Mouse (Mus musculus) embryonic facial prominence, embryonic 12.5 days (tissue): Measurements from ENCODE around the gene Kcnab2. TPM values are rescaled to one million over a fixed set of nuclear protein-coding genes. Genes with fewer than 3 reads are reported as not detected.

Source experiments
- ATAC-seq: fragments of 200-750 bp; cut with Nextera tagmentation; 2 replicates; pipeline ENCODE4 v1.8.0; 2017; ENCODE audit not compliant: insufficient number of reproducible peaks, insufficient read depth, low FRiP score, low TSS enrichment
- H3K27ac ChIP-seq: fragments of 300-500 bp; sonication (generic); 2 replicates; pipeline ENCODE4 v1.5.1; 2016; ENCODE audit warnings: mild to moderate bottlenecking
- H3K27me3 ChIP-seq: fragments of 300-500 bp; sonication (generic); 2 replicates; pipeline ENCODE4 v1.6.1; 2016; ENCODE audit warnings: mild to moderate bottlenecking, moderate library complexity
- H3K36me3 ChIP-seq: fragments of 300-500 bp; sonication (generic); 2 replicates; pipeline ENCODE4 v1.6.1; 2016; ENCODE audit warnings: mild to moderate bottlenecking
- H3K4me1 ChIP-seq: fragments of 300-500 bp; sonication (generic); 2 replicates; pipeline ENCODE4 v1.6.1; 2016
- H3K4me2 ChIP-seq: fragments of 300-500 bp; sonication (generic); replicated peaks from 2 replicates; pipeline ENCODE4 v1.6.1; 2016; ENCODE audit warnings: mild to moderate bottlenecking, moderate library complexity
- H3K4me3 ChIP-seq: fragments of 300-500 bp; sonication (generic); 2 replicates; pipeline ENCODE4 v1.5.1; 2016; ENCODE audit warnings: mild to moderate bottlenecking
- H3K9ac ChIP-seq: fragments of 300-500 bp; sonication (generic); 2 replicates; pipeline ENCODE4 v1.6.1; 2016; ENCODE audit warnings: mild to moderate bottlenecking, moderate library complexity
- H3K9me3 ChIP-seq: fragments of 300-500 bp; sonication (generic); 2 replicates; pipeline ENCODE4 v1.6.1; 2016; ENCODE audit warnings: mild to moderate bottlenecking, moderate library complexity
- WGBS: fragments of 180-500 bp; shearing (Covaris S2); methylation state at CpG from one replicate; pipeline ENCODE4 v1.1.7; 2016; 5-methylcytosine and 5-hydroxymethylcytosine counted together
- polyA plus RNA-seq: library from polyadenylated mRNA; unstranded; fragments of >200 nt; fragmentation: Nextera tagmentation; extraction: Ambion mirVana; gene quantifications from 2 replicates; pipeline ENCODE4 v1.2.1, GENCODE M21; 2016

Kcnab2 gene
- polyA plus RNA-seq, 1 experiment from 2014 or later: 12.4 TPM

- no peaks in the 10 kb centered on the region for H3K36me3 ChIP-seq
- no peaks in the 10 kb centered on the region for H3K27me3 ChIP-seq
- H3K4me2 ChIP-seq: no peak overlapping the region
- no peak for ATAC-seq
- H3K4me3 ChIP-seq: no peak overlapping the region
- no peak overlapping the region for H3K27ac ChIP-seq
- 88% methylated on average over 17 of the region's 17 CpGs for WGBS
- no peaks in the 10 kb centered on the region for H3K9me3 ChIP-seq
- H3K4me1 ChIP-seq: no peaks in the 10 kb centered on the region
- H3K9ac ChIP-seq: no peak overlapping the region
Observed at GRCm38 (mm10) chr4:152382528-152383252, 95.0 kb downstream of the Kcnab2 start.

GRCm38 (mm10) chr4:152365228-152365627, 112.4 kb downstream of the Kcnab2 start:
- Histone ChIP-seq H3K9ac (no peak overlapping the region), H3K9me3 (no peaks in the 10 kb centered on the region), H3K4me1 (peaks cover 3% of the 10 kb centered on the region; the same call in 1 of the 2 replicates), H3K27ac (no peak overlapping the region), H3K36me3 (no peaks in the 10 kb centered on the region), H3K4me3 (no peak overlapping the region), H3K4me2 (no peak overlapping the region), H3K27me3 (peaks cover 18% of the 10 kb centered on the region)
- WGBS: 68% methylated on average over 7 of the region's 7 CpGs
- ATAC-seq: no peak

- H3K27ac ChIP-seq: no peak overlapping the region
- 74% methylated on average over 9 of the region's 9 CpGs for WGBS
- ATAC-seq: no peak
- H3K4me3 ChIP-seq: no peak overlapping the region
- peaks cover 3% of the 10 kb centered on the region; the same call in 1 of the 2 replicates for H3K4me1 ChIP-seq
- no peak overlapping the region for H3K4me2 ChIP-seq
- H3K9ac ChIP-seq: no peak overlapping the region
- H3K9me3 ChIP-seq: no peaks in the 10 kb centered on the region
- H3K36me3 ChIP-seq: no peaks in the 10 kb centered on the region
- H3K27me3 ChIP-seq: peaks cover 38% of the 10 kb centered on the region
Observed at GRCm38 (mm10) chr4:152362180-152362579, 115.5 kb downstream of the Kcnab2 start.

GRCm38 (mm10) chr4:152360855-152361254, 116.8 kb downstream of the Kcnab2 start:
- Histone ChIP-seq H3K27me3 (peaks cover 38% of the 10 kb centered on the region), H3K4me2 (peak overlapping the region; percentile 37), H3K4me1 (peaks cover 3% of the 10 kb centered on the region; the same call in 1 of the 2 replicates), H3K9ac (no peak overlapping the region), H3K27ac (no peak overlapping the region), H3K36me3 (no peaks in the 10 kb centered on the region), H3K4me3 (no peak overlapping the region), H3K9me3 (no peaks in the 10 kb centered on the region)
- under 1% methylated on average over 24 of the region's 24 CpGs for WGBS
- 0 out of 2 replicates have a peak, but pooled peaks have one; percentile 37 for ATAC-seq

GRCm38 (mm10) chr4:152359700-152360099, 118.0 kb downstream of the Kcnab2 start:
- Histone ChIP-seq H3K9ac (no peak overlapping the region), H3K9me3 (no peaks in the 10 kb centered on the region), H3K27ac (no peak overlapping the region), H3K27me3 (peaks cover 38% of the 10 kb centered on the region), H3K4me2 (no peak overlapping the region), H3K4me3 (no peak overlapping the region), H3K36me3 (no peaks in the 10 kb centered on the region), H3K4me1 (peaks cover 3% of the 10 kb centered on the region; the same call in 1 of the 2 replicates)
- ATAC-seq: no peak
- WGBS: 9% methylated on average over 11 of the region's 11 CpGs

GRCm38 (mm10) chr4:152355672-152356071, 122.0 kb downstream of the Kcnab2 start:
- Histone ChIP-seq H3K9ac (no peak overlapping the region), H3K4me3 (no peak overlapping the region), H3K4me1 (no peaks in the 10 kb centered on the region), H3K27ac (no peak overlapping the region), H3K9me3 (no peaks in the 10 kb centered on the region), H3K36me3 (no peaks in the 10 kb centered on the region), H3K4me2 (no peak overlapping the region), H3K27me3 (peaks cover 45% of the 10 kb centered on the region)
- ATAC-seq: no peak
- WGBS: 77% methylated on average over 7 of the region's 7 CpGs

GRCm38 (mm10) chr4:152353886-152354637, 123.6 kb downstream of the Kcnab2 start:
- Histone ChIP-seq H3K9me3 (no peaks in the 10 kb centered on the region), H3K4me1 (peaks cover 4% of the 10 kb centered on the region), H3K27ac (no peak overlapping the region), H3K36me3 (no peaks in the 10 kb centered on the region), H3K4me3 (no peak overlapping the region), H3K9ac (no peak overlapping the region), H3K4me2 (no peak overlapping the region), H3K27me3 (peaks cover 43% of the 10 kb centered on the region)
- WGBS: 82% methylated on average over 14 of the region's 14 CpGs
- ATAC-seq: no peak

- peaks cover 51% of the 10 kb centered on the region for H3K27me3 ChIP-seq
- no peak; the same call in 1 of the 2 replicates for ATAC-seq
- H3K36me3 ChIP-seq: no peaks in the 10 kb centered on the region
- WGBS: 13% methylated on average over 14 of the region's 14 CpGs
- peaks cover 4% of the 10 kb centered on the region for H3K4me1 ChIP-seq
- no peak overlapping the region for H3K27ac ChIP-seq
- no peak overlapping the region for H3K4me3 ChIP-seq
- H3K9ac ChIP-seq: no peak overlapping the region
- no peaks in the 10 kb centered on the region for H3K9me3 ChIP-seq
- no peak overlapping the region for H3K4me2 ChIP-seq
Observed at GRCm38 (mm10) chr4:152351422-152352305, 126.0 kb downstream of the Kcnab2 start.

GRCm38 (mm10) chr4:152350722-152351421, 126.8 kb downstream of the Kcnab2 start:
- Histone ChIP-seq H3K36me3 (no peaks in the 10 kb centered on the region), H3K27ac (no peak overlapping the region), H3K9ac (no peak overlapping the region), H3K4me1 (peaks cover 4% of the 10 kb centered on the region), H3K27me3 (peaks cover 51% of the 10 kb centered on the region), H3K4me3 (no peak overlapping the region), H3K9me3 (no peaks in the 10 kb centered on the region), H3K4me2 (no peak overlapping the region)
- ATAC-seq: no peak
- 33% methylated on average over 8 of the region's 8 CpGs for WGBS

GRCm38 (mm10) chr4:152349837-152350381, 127.8 kb downstream of the Kcnab2 start:
- H3K4me3 ChIP-seq: no peak overlapping the region
- peaks cover 51% of the 10 kb centered on the region for H3K27me3 ChIP-seq
- H3K36me3 ChIP-seq: no peaks in the 10 kb centered on the region
- WGBS: 11% methylated on average over 17 of the region's 17 CpGs
- no peak overlapping the region for H3K9ac ChIP-seq
- no peak overlapping the region for H3K27ac ChIP-seq
- H3K4me1 ChIP-seq: peaks cover 4% of the 10 kb centered on the region
- no peaks in the 10 kb centered on the region for H3K9me3 ChIP-seq
- no peak for ATAC-seq
- peak overlapping the region; percentile 8; the same call in 1 of the 2 replicates for H3K4me2 ChIP-seq
